ENCODE assay signal across 9 mouse cellular contexts in the genomic region with DNA sequence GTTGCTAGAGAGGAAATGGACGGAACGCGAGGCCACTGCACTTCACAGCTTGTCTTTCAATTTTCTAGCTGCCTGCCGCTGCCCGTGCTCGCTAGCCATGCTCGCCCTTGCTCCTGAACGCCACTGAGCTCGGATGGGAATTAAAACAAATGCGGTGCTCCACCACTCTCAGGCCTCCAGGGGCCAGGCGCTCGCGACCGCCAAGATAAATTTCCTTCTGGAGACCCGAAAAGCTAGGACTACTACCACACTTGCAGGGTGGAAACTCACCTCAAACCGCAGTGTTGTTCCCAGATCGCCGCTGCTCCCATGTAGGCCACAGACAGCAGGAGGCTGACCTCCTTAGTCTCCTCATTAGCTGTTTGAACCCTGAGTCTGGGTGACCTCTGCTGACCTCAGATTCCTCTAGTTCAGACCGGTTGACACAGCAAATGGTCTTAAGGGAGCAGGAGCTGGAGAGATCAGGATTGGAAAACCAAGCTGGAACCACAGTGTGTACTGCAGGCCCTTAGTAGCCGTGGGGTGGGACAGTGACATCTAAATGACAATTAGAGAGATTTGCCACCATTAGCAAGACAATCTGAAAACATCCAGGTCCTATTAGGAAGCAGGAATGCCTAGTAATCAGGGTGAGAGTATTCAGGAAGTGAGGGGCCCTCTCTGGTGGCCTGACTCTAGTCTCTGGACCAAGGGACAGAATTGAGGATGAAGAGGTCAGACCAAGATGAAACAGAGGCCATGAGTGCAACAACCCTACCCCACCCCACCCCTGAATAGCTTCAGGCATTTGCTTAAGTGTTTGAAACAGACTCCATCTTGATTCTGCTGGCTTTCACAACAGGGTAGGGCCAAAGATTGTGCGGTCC.
DNase-seq lines count a peak whose midpoint lies in the region; ATAC-seq and TF ChIP-seq lines count a peak whose summit lies in the region.
"Had no signal": no experiment of that assay in that cellular context is flagged by ENCODE, and none has a peak within 500 bp of the region (broad histone marks: within the 10 kb centered on the region; RNA-seq: fewer than 3 reads in every experiment).

No protein-coding gene starts in this region.

- WGBS in liver, embryonic 11.5 days = 14% methylated on average over 21 of the region's 21 CpGs
- 19% methylated on average over 21 of the region's 21 CpGs for WGBS in liver, postnatal 0 days (ENCODE audit: insufficient replicate concordance)
- 8% methylated on average over 21 of the region's 21 CpGs for WGBS in embryonic facial prominence, embryonic 14.5 days
- 5% methylated on average over 21 of the region's 21 CpGs for WGBS in limb, embryonic 12.5 days
- WGBS in stomach, embryonic 15.5 days = 17% methylated on average over 21 of the region's 21 CpGs

- peak overlapping the region; percentile 42 for H3K4me2 ChIP-seq in liver, embryonic 11.5 days
- H3K4me2 ChIP-seq in liver, postnatal 0 days (ENCODE audit: low read depth, low read length) = no peak overlapping the region
- peak overlapping the region; percentile 28; the same call in 1 of the 2 replicates for H3K4me2 ChIP-seq in embryonic facial prominence, embryonic 14.5 days (ENCODE audit: low read depth, low read length)
- peak overlapping the region; percentile 44 for H3K4me2 ChIP-seq in limb, embryonic 12.5 days
- peak overlapping the region; percentile 34 for H3K4me2 ChIP-seq in stomach, embryonic 15.5 days

- TF ChIP-seq CTCF in liver, postnatal 0 days (IDR thresholded peaks at IDR 0.05; ENCODE audit: low read depth) = no peak

- no peaks in the 10 kb centered on the region for H3K9me3 ChIP-seq in liver, embryonic 11.5 days (ENCODE audit: control insufficient read depth, low read length)
- H3K9me3 ChIP-seq in liver, postnatal 0 days (ENCODE audit: low read length) = no peaks in the 10 kb centered on the region
- H3K9me3 ChIP-seq in embryonic facial prominence, embryonic 14.5 days (ENCODE audit: control insufficient read depth, low read length) = no peaks in the 10 kb centered on the region
- H3K9me3 ChIP-seq in limb, embryonic 12.5 days = no peaks in the 10 kb centered on the region
- H3K9me3 ChIP-seq in stomach, embryonic 15.5 days = no peaks in the 10 kb centered on the region

- H3K4me3 ChIP-seq in liver, embryonic 11.5 days (ENCODE audit: low read depth, low read length) = peak overlapping the region; percentile 14; the same call in 1 of the 2 replicates
- H3K4me3 ChIP-seq in liver, postnatal 0 days (ENCODE audit: low read depth, low read length) = no peak overlapping the region
- H3K4me3 ChIP-seq in embryonic facial prominence, embryonic 14.5 days (ENCODE audit: low read depth, low read length) = 0 out of 2 replicates have a peak overlapping the region, but pooled peaks have one; percentile 1
- peak overlapping the region; percentile 12 for H3K4me3 ChIP-seq in limb, embryonic 12.5 days (replicated peaks)
- H3K4me3 ChIP-seq in stomach, embryonic 15.5 days (replicated peaks) = peak overlapping the region; percentile 8; the same call in 1 of the 2 replicates

- H3K27ac ChIP-seq in liver, embryonic 11.5 days (ENCODE audit: low read depth, low read length) = no peak overlapping the region
- no peak overlapping the region for H3K27ac ChIP-seq in liver, postnatal 0 days (ENCODE audit: low read depth)
- H3K27ac ChIP-seq in embryonic facial prominence, embryonic 14.5 days (replicated peaks; ENCODE audit: low read depth, low read length) = no peak overlapping the region
- no peak overlapping the region for H3K27ac ChIP-seq in limb, embryonic 12.5 days
- no peak overlapping the region for H3K27ac ChIP-seq in stomach, embryonic 15.5 days

- ATAC-seq in liver, embryonic 11.5 days (replicated peaks; ENCODE audit: low FRiP score) = no peak
- ATAC-seq in liver, postnatal 0 days = no peak
- no peak for ATAC-seq in embryonic facial prominence, embryonic 14.5 days (ENCODE audit: low read depth)
- no peak for ATAC-seq in limb, embryonic 12.5 days (ENCODE audit: insufficient number of reproducible peaks, insufficient read depth, low FRiP score, low TSS enrichment, low read depth)
- ATAC-seq in stomach, embryonic 15.5 days (ENCODE audit: insufficient read depth, low FRiP score, low read depth) = no peak

- no peak for TF ChIP-seq EP300 in liver, postnatal 0 days (IDR thresholded peaks at IDR 0.05; ENCODE audit: low read depth)

- no peak overlapping the region for H3K9ac ChIP-seq in liver, embryonic 11.5 days (ENCODE audit: low read depth, low read length)
- no peak overlapping the region for H3K9ac ChIP-seq in liver, postnatal 0 days (replicated peaks)
- peak overlapping the region; percentile 25; the same call in 1 of the 2 replicates for H3K9ac ChIP-seq in embryonic facial prominence, embryonic 14.5 days (ENCODE audit: low read depth, low read length)
- H3K9ac ChIP-seq in limb, embryonic 12.5 days (replicated peaks) = 0 out of 2 replicates have a peak overlapping the region, but pooled peaks have one; percentile 18
- H3K9ac ChIP-seq in stomach, embryonic 15.5 days = no peak overlapping the region

- intact Hi-C loops in left cerebral cortex, postnatal 10 days (cut with DNase I) = no loop called here

- no peak for DNase-seq in liver, embryonic 11.5 days (ENCODE audit: low spot score)
- DNase-seq in liver, postnatal 0 days = no peak
- no peak for DNase-seq in embryonic facial prominence, embryonic 14.5 days (ENCODE audit: low spot score)
- no peak for DNase-seq in left cerebral cortex, postnatal 10 days (ENCODE audit: extremely low spot score in 1 of 2, low spot score in 2 of 2)
- DNase-seq in cerebellum, postnatal 10 days = no peak
- DNase-seq: cerebellum, postnatal 25 days; kidney, adult 9 months had no signal

- H3K4me1 ChIP-seq in liver, embryonic 11.5 days (replicated peaks; ENCODE audit: control insufficient read depth, insufficient read depth, low read length) = no peaks in the 10 kb centered on the region; the same call in 1 of the 2 replicates
- H3K4me1 ChIP-seq in liver, postnatal 0 days (ENCODE audit: insufficient read depth) = no peaks in the 10 kb centered on the region
- no peaks in the 10 kb centered on the region for H3K4me1 ChIP-seq in embryonic facial prominence, embryonic 14.5 days (ENCODE audit: control insufficient read depth, insufficient read depth, low read length)
- peaks cover 17% of the 10 kb centered on the region for H3K4me1 ChIP-seq in limb, embryonic 12.5 days (replicated peaks)
- H3K4me1 ChIP-seq in stomach, embryonic 15.5 days = peaks cover 6% of the 10 kb centered on the region; the same call in 1 of the 2 replicates

- peaks cover 74% of the 10 kb centered on the region for H3K27me3 ChIP-seq in liver, embryonic 11.5 days (replicated peaks; ENCODE audit: control insufficient read depth, insufficient read depth, low read length)
- H3K27me3 ChIP-seq in liver, postnatal 0 days (ENCODE audit: insufficient read depth, low read length) = peaks cover 44% of the 10 kb centered on the region
- H3K27me3 ChIP-seq in embryonic facial prominence, embryonic 14.5 days (replicated peaks; ENCODE audit: control insufficient read depth, insufficient read depth, low read length) = peaks cover 77% of the 10 kb centered on the region
- H3K27me3 ChIP-seq in limb, embryonic 12.5 days = peaks cover 97% of the 10 kb centered on the region
- peaks cover 37% of the 10 kb centered on the region for H3K27me3 ChIP-seq in stomach, embryonic 15.5 days (replicated peaks)

- no peaks in the 10 kb centered on the region for H3K36me3 ChIP-seq in liver, embryonic 11.5 days (ENCODE audit: control insufficient read depth, insufficient read depth, low read length)
- no peaks in the 10 kb centered on the region for H3K36me3 ChIP-seq in liver, postnatal 0 days (replicated peaks; ENCODE audit: insufficient read depth, low read length)
- no peaks in the 10 kb centered on the region for H3K36me3 ChIP-seq in embryonic facial prominence, embryonic 14.5 days (ENCODE audit: control insufficient read depth, insufficient read depth, low read length)
- no peaks in the 10 kb centered on the region for H3K36me3 ChIP-seq in limb, embryonic 12.5 days
- no peaks in the 10 kb centered on the region for H3K36me3 ChIP-seq in stomach, embryonic 15.5 days

Comparison
In these comparisons a context has a peak if more than half of its experiments do, and no peak if none do; other contexts are left out.
1. H3K9ac ChIP-seq: peak in embryonic facial prominence, embryonic 14.5 days (single experiment) and limb, embryonic 12.5 days (single experiment); none in liver, embryonic 11.5 days (single experiment), liver, postnatal 0 days (single experiment) and stomach, embryonic 15.5 days (single experiment).